Mouse (Mus musculus) embryonic facial prominence, embryonic 13.5 days (tissue): ENCODE data around the gene Cd180. TPM values are rescaled to one million over a fixed set of nuclear protein-coding genes. Genes with fewer than 3 reads are reported as not detected.
"Not testable (repeated sequence)": the region's sequence is repeated elsewhere in the genome, so short reads cannot be mapped to it uniquely, and the experiment has no call there.

Experiments used
- ATAC-seq: fragments of 200-750 bp; cut with Nextera tagmentation; 2 replicates; pipeline ENCODE4 v1.8.0; 2017; ENCODE audit warnings: low read depth; ENCODE audit not compliant: insufficient number of reproducible peaks, insufficient read depth, low FRiP score, low TSS enrichment
- H3K27ac ChIP-seq: fragments of 300-500 bp; sonication (generic); 2 replicates; pipeline ENCODE4 v1.5.1; 2015; ENCODE audit warnings: moderate library complexity, mild to moderate bottlenecking, inconsistent platforms
- H3K27me3 ChIP-seq: fragments of 300-500 bp; sonication (generic); 2 replicates; pipeline ENCODE4 v1.6.1; 2015; ENCODE audit warnings: mild to moderate bottlenecking, inconsistent platforms
- H3K36me3 ChIP-seq: fragments of 300-500 bp; sonication (generic); 2 replicates; pipeline ENCODE4 v1.6.1; 2015; ENCODE audit warnings: mild to moderate bottlenecking, inconsistent platforms
- H3K4me1 ChIP-seq: fragments of 300-500 bp; sonication (generic); 2 replicates; pipeline ENCODE4 v1.6.1; 2015; ENCODE audit warnings: inconsistent platforms
- H3K4me2 ChIP-seq: fragments of 300-500 bp; sonication (generic); 2 replicates; pipeline ENCODE4 v1.6.1; 2015; ENCODE audit warnings: moderate library complexity, mild to moderate bottlenecking, inconsistent platforms
- H3K4me3 ChIP-seq: fragments of 300-500 bp; sonication (generic); 2 replicates; pipeline ENCODE4 v1.5.1; 2015; ENCODE audit warnings: mild to moderate bottlenecking, inconsistent platforms
- H3K9ac ChIP-seq: fragments of 300-500 bp; sonication (generic); 2 replicates; pipeline ENCODE4 v1.6.1; 2015; ENCODE audit warnings: mild to moderate bottlenecking, inconsistent platforms
- H3K9me3 ChIP-seq: fragments of 300-500 bp; sonication (generic); 2 replicates; pipeline ENCODE4 v1.6.1; 2016; ENCODE audit warnings: inconsistent platforms
- WGBS: fragments of 180-500 bp; shearing (Covaris S2); methylation state at CpG from one replicate; pipeline ENCODE4 v1.1.7; 2015; ENCODE audit warnings: mixed read lengths; 5-methylcytosine and 5-hydroxymethylcytosine counted together
- polyA plus RNA-seq: library from polyadenylated mRNA; unstranded; fragments of >200 nt; fragmentation: Nextera tagmentation; extraction: Ambion mirVana; gene quantifications from 2 replicates; pipeline ENCODE4 v1.2.1, GENCODE M21; 2015

Cd180 gene
- polyA plus RNA-seq, 1 experiment from 2014 or later: 0.55 TPM

DNA sequence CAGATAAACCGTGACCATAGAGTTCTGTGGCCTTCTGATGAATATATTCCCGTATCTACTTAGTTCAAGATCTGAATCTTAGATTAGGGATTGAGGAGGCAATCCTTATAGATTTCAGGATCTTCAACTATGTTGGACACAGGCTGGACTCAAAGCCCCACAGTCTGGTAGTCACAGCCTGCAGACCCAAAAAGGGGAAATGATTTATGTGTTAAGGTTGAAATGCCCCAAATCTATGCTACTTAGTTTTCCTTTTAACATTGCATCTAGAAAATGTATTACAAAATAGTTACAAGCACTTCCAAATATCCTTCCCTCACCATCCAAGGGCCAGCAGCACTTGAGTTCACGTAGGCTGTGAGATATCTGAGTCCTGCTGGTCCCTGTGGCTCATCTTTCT lies 7.4 kb downstream of the Cd180 start:
- H3K9ac ChIP-seq: no peak overlapping the region
- no peak for ATAC-seq
- no peaks in the 10 kb centered on the region for H3K27me3 ChIP-seq
- H3K4me1 ChIP-seq: peaks cover 13% of the 10 kb centered on the region
- no peak overlapping the region for H3K27ac ChIP-seq
- H3K4me3 ChIP-seq: no peak overlapping the region
- 81% methylated on average over 3 of the region's 3 CpGs for WGBS
- no peaks in the 10 kb centered on the region for H3K36me3 ChIP-seq
- no peaks in the 10 kb centered on the region for H3K9me3 ChIP-seq
- H3K4me2 ChIP-seq: no peak overlapping the region

DNA sequence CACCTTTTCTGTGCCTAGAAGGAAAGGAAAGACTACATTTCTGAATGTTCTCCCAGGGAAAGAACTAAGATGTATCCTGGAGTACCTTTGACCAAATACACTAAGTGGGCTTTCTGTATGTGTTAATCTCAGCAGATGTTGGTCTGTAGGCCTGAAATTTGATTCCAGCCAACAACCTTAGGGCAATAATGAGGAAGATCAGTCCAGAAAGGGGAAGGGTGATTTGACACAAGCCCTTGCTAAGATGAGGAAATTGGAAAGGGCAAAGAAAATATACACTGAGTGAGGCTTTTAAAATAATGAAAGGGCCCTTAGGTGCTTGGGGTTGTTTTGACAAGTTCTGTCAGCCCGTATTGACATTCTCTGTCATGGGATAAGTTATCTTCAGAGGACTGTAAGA lies 23.6 kb downstream of the Cd180 start:
- H3K9me3 ChIP-seq: no peaks in the 10 kb centered on the region
- no peaks in the 10 kb centered on the region for H3K27me3 ChIP-seq
- no peak overlapping the region for H3K4me3 ChIP-seq
- H3K4me2 ChIP-seq: no peak overlapping the region
- H3K36me3 ChIP-seq: no peaks in the 10 kb centered on the region
- WGBS: 32% methylated on average over 1 of the region's 1 CpGs
- ATAC-seq: no peak
- H3K27ac ChIP-seq: no peak overlapping the region
- no peaks in the 10 kb centered on the region for H3K4me1 ChIP-seq
- no peak overlapping the region for H3K9ac ChIP-seq

DNA sequence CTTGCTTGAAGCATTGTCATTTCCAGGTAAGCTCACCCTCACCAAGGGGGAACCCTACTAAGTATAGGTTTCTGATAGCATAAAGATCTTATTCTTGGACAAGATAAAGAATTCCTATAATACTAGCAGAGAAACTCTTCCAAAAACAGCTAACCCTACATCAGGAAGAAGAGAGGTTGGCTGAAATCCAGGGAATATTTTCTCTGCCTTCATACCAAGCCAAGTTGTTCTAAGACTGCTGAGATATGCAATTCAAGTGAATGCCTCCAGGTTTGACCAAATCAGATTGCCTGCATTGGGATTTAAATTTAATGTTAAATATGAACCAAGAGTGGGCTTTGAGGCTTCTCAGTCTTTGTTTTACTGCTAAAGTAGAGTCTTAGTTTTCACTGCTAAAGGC lies 32.1 kb downstream of the Cd180 start:
- Histone ChIP-seq H3K36me3 (no peaks in the 10 kb centered on the region), H3K9ac (no peak overlapping the region), H3K27me3 (no peaks in the 10 kb centered on the region), H3K27ac (no peak overlapping the region), H3K4me3 (no peak overlapping the region), H3K4me1 (no peaks in the 10 kb centered on the region), H3K4me2 (no peak overlapping the region), H3K9me3 (no peaks in the 10 kb centered on the region)
- no peak for ATAC-seq

DNA sequence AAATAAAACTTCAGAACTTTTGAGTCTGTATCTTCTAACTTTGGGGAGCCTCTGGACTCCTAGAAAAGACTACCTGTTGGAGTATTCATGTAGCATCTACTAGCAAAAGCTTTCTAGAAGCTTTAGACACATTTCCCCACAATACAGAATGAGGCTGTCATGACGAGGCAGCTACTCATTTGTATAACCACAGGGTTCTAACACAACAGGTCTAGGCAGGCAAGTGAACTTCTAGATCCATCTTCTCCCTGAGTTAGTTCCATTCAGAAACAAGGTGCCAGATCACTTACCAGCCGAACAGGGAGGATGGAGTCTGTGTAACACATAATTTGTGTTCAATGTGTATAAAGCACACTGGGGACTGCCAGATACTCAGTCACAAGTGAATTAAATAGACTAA lies 32.5 kb downstream of the Cd180 start:
- Histone ChIP-seq H3K36me3 (no peaks in the 10 kb centered on the region), H3K27me3 (no peaks in the 10 kb centered on the region), H3K4me1 (no peaks in the 10 kb centered on the region), H3K4me3 (no peak overlapping the region), H3K4me2 (no peak overlapping the region), H3K27ac (no peak overlapping the region), H3K9me3 (no peaks in the 10 kb centered on the region), H3K9ac (no peak overlapping the region)
- WGBS: 72% methylated on average over 2 of the region's 2 CpGs
- no peak for ATAC-seq

DNA sequence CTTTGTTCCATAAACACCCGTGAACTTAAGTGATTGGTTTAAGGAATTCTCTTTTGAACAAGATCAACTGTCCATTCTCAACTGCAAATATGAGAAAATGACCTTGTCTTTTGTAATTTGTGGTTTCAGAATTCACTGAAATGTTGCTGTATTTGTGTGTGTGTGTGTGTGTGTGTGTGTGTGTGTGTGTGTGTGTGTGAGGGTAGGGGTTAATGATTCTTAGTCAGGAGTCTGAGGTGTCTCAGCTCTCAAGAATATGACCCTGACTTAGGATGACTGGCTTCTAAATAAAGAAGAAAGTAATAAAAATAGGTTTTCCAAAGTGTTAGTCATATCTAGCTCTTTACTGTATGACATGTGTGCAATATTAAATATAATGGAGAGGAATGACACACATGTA lies 33.5 kb downstream of the Cd180 start:
- Histone ChIP-seq H3K9ac (no peak overlapping the region), H3K4me3 (no peak overlapping the region), H3K27me3 (no peaks in the 10 kb centered on the region), H3K9me3 (no peaks in the 10 kb centered on the region), H3K36me3 (no peaks in the 10 kb centered on the region), H3K4me2 (no peak overlapping the region), H3K27ac (no peak overlapping the region), H3K4me1 (no peaks in the 10 kb centered on the region)
- ATAC-seq: no peak
- WGBS: 57% methylated on average over 1 of the region's 1 CpGs

DNA sequence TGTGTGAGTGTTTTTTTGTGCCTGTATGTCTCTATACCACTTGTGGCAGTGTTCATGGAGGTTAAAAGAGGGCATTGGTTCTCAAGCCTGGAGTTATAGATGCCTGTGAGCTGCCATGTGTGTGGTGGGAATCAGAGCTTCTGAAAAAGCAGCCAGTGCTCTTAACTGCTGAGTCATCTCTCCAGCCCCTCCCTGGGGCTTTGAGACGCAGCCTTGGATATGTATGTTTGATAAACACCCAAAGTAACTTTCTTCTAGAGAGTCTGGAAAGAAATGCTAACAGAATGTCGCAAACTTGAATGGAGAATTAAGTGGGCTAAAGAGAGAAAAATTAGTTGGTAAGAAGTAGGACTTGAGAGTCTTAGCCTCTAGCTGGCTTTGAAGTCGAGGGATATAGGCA lies 34.7 kb downstream of the Cd180 start:
- Histone ChIP-seq H3K4me3 (no peak overlapping the region), H3K27me3 (no peaks in the 10 kb centered on the region), H3K4me1 (no peaks in the 10 kb centered on the region), H3K27ac (no peak overlapping the region), H3K4me2 (no peak overlapping the region), H3K36me3 (no peaks in the 10 kb centered on the region), H3K9me3 (no peaks in the 10 kb centered on the region), H3K9ac (no peak overlapping the region)
- WGBS: 82% methylated on average over 3 of the region's 3 CpGs
- ATAC-seq: no peak

DNA sequence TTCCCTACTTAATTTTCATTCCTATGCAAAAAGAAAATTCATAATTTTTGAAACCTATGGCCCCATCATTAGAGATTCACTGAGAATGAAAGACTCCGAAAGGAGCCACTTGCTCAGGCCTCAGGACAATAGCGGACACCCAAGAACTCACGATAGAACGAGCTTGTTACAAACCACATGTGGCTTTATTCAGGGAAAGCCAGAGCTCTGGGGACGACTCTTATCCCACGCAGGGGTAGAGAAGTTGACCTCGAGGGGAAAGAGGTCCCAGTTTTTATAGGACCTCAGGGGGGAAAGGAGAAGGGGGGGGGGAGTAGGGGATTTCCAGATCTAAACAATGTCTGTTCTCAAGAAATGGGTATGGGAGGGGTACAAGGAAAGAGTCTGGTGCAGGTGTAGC lies 35.6 kb downstream of the Cd180 start:
- 63% methylated on average over 7 of the region's 7 CpGs for WGBS
- not testable (repeated sequence) for H3K4me3 ChIP-seq, H3K9ac ChIP-seq, H3K36me3 ChIP-seq, H3K27ac ChIP-seq, H3K4me2 ChIP-seq, H3K27me3 ChIP-seq, H3K9me3 ChIP-seq, ATAC-seq, H3K4me1 ChIP-seq

DNA sequence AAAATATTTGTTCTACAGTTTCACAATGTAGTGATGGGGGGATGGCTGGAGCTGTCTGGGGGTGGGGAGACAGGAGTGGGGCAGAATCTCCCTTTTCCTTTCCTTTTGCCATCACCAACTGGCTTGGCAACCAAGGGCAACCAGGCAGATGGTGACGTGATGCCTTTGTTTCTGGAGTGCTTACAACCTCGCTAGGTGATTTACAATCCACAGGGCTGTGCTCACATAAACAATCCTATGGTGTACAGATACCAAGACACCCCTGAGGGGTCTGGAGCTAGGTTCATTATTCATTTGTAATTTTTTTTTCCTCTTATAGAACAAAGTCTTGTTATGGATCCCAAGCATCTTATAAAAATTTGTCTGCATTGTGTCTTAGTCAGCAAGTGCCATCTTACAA lies 39.7 kb downstream of the Cd180 start:
- H3K4me2 ChIP-seq: no peak overlapping the region
- WGBS: 86% methylated on average over 2 of the region's 2 CpGs
- no peak for ATAC-seq
- no peak overlapping the region for H3K27ac ChIP-seq
- H3K27me3 ChIP-seq: no peaks in the 10 kb centered on the region
- H3K36me3 ChIP-seq: peaks cover 41% of the 10 kb centered on the region
- no peaks in the 10 kb centered on the region for H3K4me1 ChIP-seq
- no peak overlapping the region for H3K4me3 ChIP-seq
- no peak overlapping the region for H3K9ac ChIP-seq
- no peaks in the 10 kb centered on the region for H3K9me3 ChIP-seq

DNA sequence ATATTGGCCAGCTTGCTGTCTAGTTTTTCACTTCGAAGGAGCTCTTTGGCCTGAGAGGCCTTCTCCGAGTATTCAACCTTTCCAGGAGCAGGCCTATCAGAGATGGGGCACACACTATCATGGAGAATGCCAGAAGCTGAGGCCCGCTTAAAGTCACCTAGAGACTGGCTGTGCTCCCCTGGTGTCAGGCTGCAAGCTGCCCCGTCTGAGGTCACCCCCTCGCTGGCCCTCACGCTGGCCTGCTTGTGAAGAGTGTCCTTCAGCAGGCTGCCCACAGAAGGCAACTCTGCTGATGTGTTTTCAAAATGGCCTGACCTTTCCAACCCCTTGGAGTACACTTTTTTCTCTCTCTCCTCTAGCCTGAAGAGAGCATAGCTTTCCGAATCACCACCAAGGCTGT lies 44.5 kb downstream of the Cd180 start:
- Histone ChIP-seq H3K4me3 (no peak overlapping the region), H3K9ac (no peak overlapping the region), H3K36me3 (peaks cover 73% of the 10 kb centered on the region), H3K4me1 (no peaks in the 10 kb centered on the region), H3K4me2 (no peak overlapping the region), H3K27ac (no peak overlapping the region), H3K27me3 (no peaks in the 10 kb centered on the region), H3K9me3 (no peaks in the 10 kb centered on the region)
- ATAC-seq: no peak
- 94% methylated on average over 7 of the region's 7 CpGs for WGBS

DNA sequence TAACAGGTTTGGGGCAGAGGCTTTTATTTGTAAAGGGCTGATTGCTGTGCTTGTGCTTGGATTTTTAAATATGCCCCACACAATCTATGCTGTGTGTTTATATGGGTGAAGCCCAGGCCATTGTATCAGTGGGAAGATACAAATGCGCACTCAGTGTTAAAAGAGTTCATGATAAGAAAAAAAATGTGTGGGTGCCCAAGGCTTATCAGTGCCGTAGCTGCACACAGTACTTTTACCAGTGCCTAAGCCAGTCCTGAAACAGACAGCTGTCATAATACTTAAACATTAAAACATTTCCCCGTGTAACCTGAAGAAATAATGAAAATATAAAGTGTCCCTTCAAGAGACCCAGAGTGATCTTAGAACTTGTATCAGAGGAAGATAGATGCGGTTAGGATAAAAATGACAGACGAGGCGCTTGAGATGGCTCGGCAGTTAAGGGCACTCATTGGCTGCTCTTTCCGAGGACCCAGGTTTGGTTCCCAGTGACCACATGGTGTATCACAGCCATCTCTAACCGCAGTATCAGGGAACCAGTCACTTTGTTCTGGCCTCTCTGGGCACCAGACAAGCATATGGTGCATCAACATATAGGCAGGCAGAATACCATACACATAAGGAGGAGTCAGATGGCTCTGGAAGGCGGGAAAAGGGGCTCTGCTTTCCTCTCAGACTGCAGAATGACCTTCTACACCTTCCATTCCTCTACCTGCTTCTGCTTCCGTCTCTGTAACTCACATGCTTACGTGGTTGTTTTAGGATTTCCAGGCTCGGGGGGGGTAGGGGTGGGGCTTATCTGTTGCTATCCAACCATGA lies 46.6 kb downstream of the Cd180 start:
- H3K36me3 ChIP-seq: peaks cover 63% of the 10 kb centered on the region
- 87% methylated on average over 13 of the region's 13 CpGs for WGBS

DNA sequence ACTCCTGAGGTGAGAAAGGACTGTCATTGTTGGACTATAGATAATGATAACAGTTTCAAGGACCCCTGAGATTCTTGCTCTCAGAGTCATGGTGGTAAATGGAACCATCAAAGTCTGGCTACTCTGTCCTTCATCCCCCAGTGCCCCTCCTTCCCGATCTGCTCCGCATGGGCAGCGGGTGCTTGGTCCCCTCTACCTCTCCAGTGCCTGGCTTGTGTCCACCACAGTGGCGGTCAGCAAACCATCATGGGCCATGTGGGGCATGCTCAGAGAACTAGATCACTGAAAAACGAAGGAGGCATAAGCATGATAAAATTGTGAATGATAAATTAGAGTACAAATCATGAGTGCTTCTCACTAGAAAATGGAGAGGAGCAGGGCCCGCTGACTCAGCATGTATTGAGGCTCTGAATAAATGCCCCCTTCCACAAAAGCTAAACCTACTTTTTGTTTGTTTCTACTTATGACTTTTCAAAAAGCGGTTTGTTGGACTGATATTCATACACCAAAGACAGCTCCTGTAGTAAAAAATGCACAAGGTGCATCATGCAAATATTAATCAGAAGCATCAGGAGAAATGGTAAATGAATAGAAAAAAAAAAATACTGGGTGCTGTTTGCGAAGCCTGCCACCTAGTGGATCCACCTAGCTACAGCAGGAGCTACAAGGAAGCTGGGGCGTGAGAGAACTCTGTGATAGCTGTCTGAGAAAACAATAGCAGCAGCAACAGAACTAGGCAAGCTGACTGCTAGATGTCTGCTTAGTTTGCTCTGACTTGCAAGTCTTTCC lies 51.3 kb downstream of the Cd180 start:
- ATAC-seq: no peak
- WGBS: 71% methylated on average over 9 of the region's 9 CpGs
- peaks cover 33% of the 10 kb centered on the region for H3K36me3 ChIP-seq
- no peaks in the 10 kb centered on the region for H3K27me3 ChIP-seq
- no peaks in the 10 kb centered on the region for H3K9me3 ChIP-seq
- H3K9ac ChIP-seq: no peak overlapping the region
- no peak overlapping the region for H3K27ac ChIP-seq
- no peaks in the 10 kb centered on the region for H3K4me1 ChIP-seq
- H3K4me3 ChIP-seq: no peak overlapping the region
- H3K4me2 ChIP-seq: no peak overlapping the region

More for the DNA sequence above, 46.6 kb downstream of the Cd180 start:
- no peak for ATAC-seq
- Histone ChIP-seq H3K4me2 (no peak overlapping the region), H3K9ac (no peak overlapping the region), H3K4me3 (no peak overlapping the region), H3K9me3 (no peaks in the 10 kb centered on the region), H3K27me3 (no peaks in the 10 kb centered on the region), H3K4me1 (no peaks in the 10 kb centered on the region), H3K27ac (no peak overlapping the region)

DNA sequence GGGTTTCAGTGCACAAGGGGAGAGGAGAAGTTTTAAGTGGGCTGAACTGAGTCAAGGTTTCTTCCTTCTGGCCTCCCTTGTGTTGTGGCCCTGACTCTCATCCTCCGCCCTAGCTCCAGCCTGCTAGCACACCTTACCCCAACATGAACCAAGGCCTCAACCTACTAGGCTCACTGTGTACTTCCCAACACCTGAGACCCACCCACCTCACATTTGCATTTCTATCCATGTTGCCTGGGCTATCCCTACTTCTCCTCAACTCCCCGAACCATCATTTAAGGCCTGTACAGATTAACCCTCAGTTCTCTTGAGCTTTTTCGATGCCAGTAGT lies 51.9 kb downstream of the Cd180 start:
- no peak for ATAC-seq
- H3K9ac ChIP-seq: no peak overlapping the region
- no peaks in the 10 kb centered on the region for H3K27me3 ChIP-seq
- no peak overlapping the region for H3K4me3 ChIP-seq
- H3K9me3 ChIP-seq: no peaks in the 10 kb centered on the region
- no peak overlapping the region for H3K27ac ChIP-seq
- no peaks in the 10 kb centered on the region for H3K4me1 ChIP-seq
- no peak overlapping the region for H3K4me2 ChIP-seq
- peaks cover 34% of the 10 kb centered on the region for H3K36me3 ChIP-seq
- WGBS: 85% methylated on average over 3 of the region's 3 CpGs
